Mouse (Mus musculus): ENCODE results near the gene Olfr486. TPM values are rescaled to one million over a fixed set of nuclear protein-coding genes. Genes with fewer than 3 reads are reported as not detected.
"Not testable (repeated sequence)": the region's sequence is repeated elsewhere in the genome, so short reads cannot be mapped to it uniquely, and the experiment has no call there.

The Olfr486 gene
- not detected in 2 replicates for polyA plus RNA-seq (2016; fragmentation: Nextera tagmentation; extraction: Ambion mirVana)

DNA sequence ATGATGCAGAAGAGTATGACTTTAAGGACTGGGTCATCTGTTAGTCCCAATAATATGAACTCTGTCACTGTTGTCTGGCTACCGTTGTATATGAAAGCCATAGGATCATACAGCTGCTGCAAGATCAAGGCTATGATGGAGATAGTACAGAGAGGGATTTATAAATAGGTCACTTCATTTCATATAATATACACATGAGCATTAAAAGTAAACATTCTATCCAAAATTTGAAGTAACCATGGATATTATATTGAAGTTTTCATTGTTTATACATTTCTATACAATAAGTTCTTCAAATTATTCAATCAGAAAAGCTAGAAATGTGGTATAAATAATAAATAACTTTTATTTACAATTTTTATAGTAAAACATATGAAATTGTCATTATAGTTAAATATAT, at the start of gene Olfr486:
TSS of gene Olfr486 (minus strand) at position 101 of the 400 bp plus-strand sequence.
- DNase-seq (ENCODE audit: low spot score); H3K9me3 ChIP-seq; H3K36me3 ChIP-seq; H3K27me3 ChIP-seq (ENCODE audit: insufficient read depth, poor library complexity, severe bottlenecking); H3K27ac ChIP-seq; H3K4me1 ChIP-seq (replicated peaks); H3K4me3 ChIP-seq: not testable (repeated sequence)
- WGBS, result 88% methylated on average over 1 of the region's 1 CpGs

DNA sequence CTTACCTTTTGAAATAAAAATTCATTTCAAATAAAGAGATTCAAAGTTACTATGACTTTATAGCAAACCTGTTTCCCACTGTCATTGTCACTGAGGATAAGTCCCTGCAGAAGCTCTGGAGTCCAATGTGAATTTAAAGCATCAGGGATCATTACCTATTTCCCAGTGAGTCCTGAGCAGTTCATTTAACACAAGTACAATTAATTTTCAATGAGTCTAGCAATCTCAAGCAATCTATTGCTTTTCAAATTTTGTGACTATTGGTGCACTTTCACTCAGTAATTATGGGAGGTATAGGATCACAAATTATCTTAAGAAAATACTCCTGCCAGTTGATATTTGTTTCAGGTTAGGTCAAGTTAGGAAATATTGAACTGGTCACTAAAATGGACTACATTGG, 42.0 kb upstream of the Olfr486 start, which contains the start of gene Olfr487:
TSS of gene Olfr487 (minus strand) at position 101 of the 400 bp plus-strand sequence.
- not testable (repeated sequence) for H3K27ac ChIP-seq; DNase-seq (ENCODE audit: low spot score); H3K9me3 ChIP-seq; H3K4me3 ChIP-seq; H3K36me3 ChIP-seq; H3K4me1 ChIP-seq (replicated peaks); H3K27me3 ChIP-seq (ENCODE audit: insufficient read depth, poor library complexity, severe bottlenecking)

DNA sequence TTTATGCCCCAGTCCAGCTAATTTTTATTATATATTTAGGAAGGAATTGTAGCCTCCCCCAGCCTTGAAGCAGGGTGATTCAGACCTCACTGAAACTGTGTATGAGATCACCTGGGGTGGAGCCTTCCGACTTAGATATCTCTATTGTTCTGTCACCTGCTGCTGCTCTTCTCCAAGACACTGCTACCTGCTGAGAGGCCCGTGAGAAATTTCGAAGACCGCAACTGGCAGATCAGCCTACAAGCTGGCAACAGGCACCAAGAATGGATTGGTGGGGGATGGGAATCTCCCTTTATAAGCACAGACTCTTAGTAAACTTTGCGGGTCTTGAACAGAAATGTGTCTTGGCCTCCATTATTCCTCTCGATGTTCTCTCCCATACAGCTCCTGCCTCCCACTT, 24.4 kb upstream of the Olfr486 start:
- Histone ChIP-seq H3K27ac (no peak overlapping the region), H3K4me1 (replicated peaks) (no peaks in the 10 kb centered on the region), H3K36me3 (no peaks in the 10 kb centered on the region), H3K9me3 (no peaks in the 10 kb centered on the region), H3K4me3 (no peak overlapping the region), H3K27me3 (ENCODE audit: insufficient read depth, poor library complexity, severe bottlenecking) (no peaks in the 10 kb centered on the region)
- WGBS, result 50% methylated on average over 6 of the region's 6 CpGs
- DNase-seq (ENCODE audit: low spot score), result no peak

DNA sequence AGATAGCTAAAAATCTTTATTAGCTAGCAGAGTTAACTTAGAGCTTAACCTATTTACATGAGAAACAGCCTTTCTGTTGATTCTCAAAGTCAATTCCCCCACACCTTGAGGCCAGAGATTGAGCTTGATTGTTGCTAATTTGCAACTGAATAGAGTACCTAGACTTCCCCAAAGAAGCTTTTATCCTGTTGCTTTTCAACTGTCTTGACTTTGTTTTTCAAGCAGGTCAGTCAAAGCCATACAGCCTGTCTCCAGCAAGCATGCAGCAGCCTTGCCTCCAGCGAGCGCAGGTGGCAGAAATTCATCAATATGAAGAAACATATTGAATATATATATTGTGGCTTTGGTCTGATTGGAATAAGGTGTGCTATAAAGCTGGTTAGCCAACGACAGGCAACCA, 23.8 kb upstream of the Olfr486 start:
- not testable (repeated sequence) for H3K27me3 ChIP-seq (ENCODE audit: insufficient read depth, poor library complexity, severe bottlenecking); H3K4me3 ChIP-seq; DNase-seq (ENCODE audit: low spot score); H3K9me3 ChIP-seq; H3K4me1 ChIP-seq (replicated peaks); H3K27ac ChIP-seq; H3K36me3 ChIP-seq
- 60% methylated on average over 3 of the region's 3 CpGs for WGBS

DNA sequence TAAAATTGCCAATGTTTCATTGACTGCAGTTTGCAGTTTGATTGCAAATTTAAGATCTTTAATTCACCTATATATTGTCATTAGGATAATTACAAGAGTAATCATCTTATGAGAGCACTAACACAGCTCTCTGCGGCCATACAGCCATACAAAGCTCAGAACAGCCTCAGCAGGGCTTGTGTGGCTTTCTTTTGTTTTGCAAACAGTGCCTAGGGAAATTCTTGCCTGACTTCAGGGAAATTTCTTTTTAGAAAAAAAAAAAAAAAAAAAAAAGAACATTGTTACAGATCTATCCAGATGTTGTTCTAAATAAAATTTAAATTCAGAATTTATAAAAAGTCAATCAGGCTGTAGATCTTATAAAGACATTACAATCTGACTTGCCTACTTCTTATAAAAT, 20.2 kb upstream of the Olfr486 start:
- H3K4me3 ChIP-seq; H3K27me3 ChIP-seq (ENCODE audit: insufficient read depth, poor library complexity, severe bottlenecking); DNase-seq (ENCODE audit: low spot score); H3K36me3 ChIP-seq; H3K27ac ChIP-seq; H3K4me1 ChIP-seq (replicated peaks); H3K9me3 ChIP-seq: not testable (repeated sequence)
- 39% methylated on average over 1 of the region's 1 CpGs for WGBS

DNA sequence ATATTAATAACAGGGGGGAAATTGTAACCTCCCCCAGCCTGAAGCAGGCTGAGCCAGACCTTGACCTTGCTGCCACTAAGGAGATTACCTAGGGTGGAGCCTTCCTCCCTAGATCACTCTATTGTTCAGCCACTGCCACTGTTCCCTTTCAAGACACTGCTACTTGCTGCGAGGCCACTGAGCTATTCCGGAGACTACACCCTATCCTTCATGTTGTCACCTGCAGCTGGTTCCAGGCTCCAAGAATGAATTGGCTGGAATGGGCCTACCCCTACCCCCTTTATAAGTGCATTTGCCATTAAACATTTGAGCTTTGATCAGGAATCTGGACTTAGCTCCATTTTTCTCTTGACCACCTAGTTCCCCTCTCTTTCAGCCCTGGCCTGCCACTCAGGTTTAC, 18.7 kb upstream of the Olfr486 start:
- not testable (repeated sequence) for H3K4me1 ChIP-seq (replicated peaks); DNase-seq (ENCODE audit: low spot score); H3K4me3 ChIP-seq; H3K9me3 ChIP-seq; H3K36me3 ChIP-seq; H3K27me3 ChIP-seq (ENCODE audit: insufficient read depth, poor library complexity, severe bottlenecking); H3K27ac ChIP-seq
- WGBS, result 53% methylated on average over 2 of the region's 2 CpGs

DNA sequence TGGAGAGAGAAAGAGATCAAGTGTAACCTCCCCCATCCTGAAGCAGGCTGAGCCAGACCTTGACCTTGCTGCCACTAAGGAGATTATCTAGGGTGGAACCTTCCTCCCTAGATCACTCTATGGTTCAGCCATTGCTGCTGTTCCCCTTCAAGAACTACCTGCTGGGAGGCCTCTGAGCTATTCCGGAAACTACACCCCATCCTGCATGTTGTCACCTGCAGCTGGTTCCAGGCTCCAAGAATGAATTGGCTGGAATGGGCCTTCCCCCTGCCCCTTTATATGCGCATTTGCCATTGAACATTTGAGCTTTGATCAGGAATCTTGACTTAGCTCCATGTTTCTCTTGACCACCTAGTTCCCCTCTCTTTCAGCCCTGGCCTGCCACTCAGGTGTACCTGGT, 12.7 kb upstream of the Olfr486 start:
- not testable (repeated sequence) for H3K4me1 ChIP-seq (replicated peaks); H3K27ac ChIP-seq; DNase-seq (ENCODE audit: low spot score); H3K36me3 ChIP-seq; H3K4me3 ChIP-seq; H3K9me3 ChIP-seq; H3K27me3 ChIP-seq (ENCODE audit: insufficient read depth, poor library complexity, severe bottlenecking)
- WGBS, result 91% methylated on average over 2 of the region's 2 CpGs

DNA sequence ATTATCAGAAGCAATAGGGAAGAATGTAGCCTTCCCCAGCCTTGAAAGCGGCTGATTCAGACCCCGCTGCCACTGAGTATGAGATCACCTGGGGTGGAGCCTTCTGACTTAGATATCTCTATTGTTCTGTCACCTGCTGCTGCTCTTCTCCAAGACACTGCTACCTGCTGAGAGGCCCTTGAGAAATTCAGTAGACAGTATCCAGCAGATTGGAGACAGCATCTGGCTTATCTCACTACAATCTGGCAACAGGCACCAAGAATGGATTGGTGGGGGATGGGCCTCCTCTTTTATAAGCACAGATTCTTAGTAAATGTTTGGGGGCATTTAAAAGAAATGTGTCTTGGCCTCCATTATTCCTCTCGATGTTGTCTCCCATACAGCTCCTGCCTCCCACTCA, 11.9 kb upstream of the Olfr486 start:
- not testable (repeated sequence) for H3K4me1 ChIP-seq (replicated peaks); DNase-seq (ENCODE audit: low spot score); H3K27me3 ChIP-seq (ENCODE audit: insufficient read depth, poor library complexity, severe bottlenecking); H3K36me3 ChIP-seq; H3K4me3 ChIP-seq; H3K27ac ChIP-seq; H3K9me3 ChIP-seq
- 76% methylated on average over 3 of the region's 3 CpGs for WGBS

DNA sequence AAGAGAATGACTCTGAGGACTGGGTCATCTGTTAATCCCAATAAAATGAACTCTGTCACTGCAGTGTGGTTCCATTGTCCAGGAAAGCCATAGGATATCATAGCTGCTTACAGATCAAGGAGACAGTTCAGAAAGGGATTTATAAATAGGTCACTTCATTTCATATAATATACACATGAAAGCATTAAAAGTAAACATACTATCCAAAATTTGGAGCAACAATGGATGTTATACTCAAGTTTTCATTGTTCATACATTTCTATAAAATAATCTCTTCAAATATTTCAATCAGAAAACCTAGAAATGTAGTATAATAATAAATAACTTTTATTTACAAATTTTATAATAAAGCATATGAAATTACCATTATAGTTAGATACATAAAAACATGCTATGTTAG, 12.8 kb downstream of the Olfr486 start, which contains the start of gene Olfr485:
TSS of gene Olfr485 (minus strand) at position 101 of the 400 bp plus-strand sequence.
- Histone ChIP-seq H3K4me1 (replicated peaks) (no peaks in the 10 kb centered on the region), H3K9me3 (no peaks in the 10 kb centered on the region), H3K27ac (no peak within 1 kb of the TSS), H3K36me3 (no peaks in the 10 kb centered on the region), H3K27me3 (ENCODE audit: insufficient read depth, poor library complexity, severe bottlenecking) (no peaks in the 10 kb centered on the region), H3K4me3 (no peak within 1 kb of the TSS)
- no peak for DNase-seq (ENCODE audit: low spot score)

DNA sequence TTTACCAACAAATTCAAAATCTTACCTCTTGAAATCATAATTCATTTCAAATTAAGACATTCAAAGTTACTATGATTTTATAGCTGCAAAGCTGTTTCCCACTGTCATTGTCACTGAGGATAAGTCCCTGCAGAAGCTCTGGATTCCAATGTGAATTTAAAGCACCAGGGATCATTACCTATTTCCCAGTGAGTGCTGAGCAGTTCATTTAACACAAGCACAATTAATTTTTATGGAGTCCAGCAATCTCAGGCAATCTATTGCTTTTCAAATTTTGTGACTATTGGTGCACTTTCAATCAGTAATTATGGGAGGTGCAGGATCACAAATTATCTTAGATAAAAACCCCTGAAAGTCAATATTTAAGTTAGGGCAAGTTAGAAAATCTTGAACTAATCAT, 45.2 kb downstream of the Olfr486 start, which contains the start of gene Olfr484:
TSS of gene Olfr484 (minus strand) at position 101 of the 400 bp plus-strand sequence.
- Histone ChIP-seq H3K4me3 (no peak within 1 kb of the TSS), H3K36me3 (no peaks in the 10 kb centered on the region), H3K4me1 (replicated peaks) (no peaks in the 10 kb centered on the region), H3K27ac (no peak within 1 kb of the TSS), H3K27me3 (ENCODE audit: insufficient read depth, poor library complexity, severe bottlenecking) (no peaks in the 10 kb centered on the region), H3K9me3 (no peaks in the 10 kb centered on the region)
- DNase-seq (ENCODE audit: low spot score), result no peak

Other genes with a start within 250 kb of the Olfr486 start
- not detected in 2 replicates for gene Olfr473, start 242.3 kb downstream of the Olfr486 start, polyA plus RNA-seq (2016; fragmentation: Nextera tagmentation; extraction: Ambion mirVana)
- gene Olfr474, start 218.1 kb downstream of the Olfr486 start, polyA plus RNA-seq (2016; fragmentation: Nextera tagmentation; extraction: Ambion mirVana), result not detected in 2 replicates
- not detected in 2 replicates for gene Olfr476, start 207.9 kb downstream of the Olfr486 start, polyA plus RNA-seq (2016; fragmentation: Nextera tagmentation; extraction: Ambion mirVana)
- gene Olfr477, start 186.0 kb downstream of the Olfr486 start, polyA plus RNA-seq (2016; fragmentation: Nextera tagmentation; extraction: Ambion mirVana), result not detected in 2 replicates
- gene Olfr478, start 138.8 kb downstream of the Olfr486 start, polyA plus RNA-seq (2016; fragmentation: Nextera tagmentation; extraction: Ambion mirVana), result not detected in 2 replicates
- not detected in 2 replicates for gene Olfr479, start 122.0 kb downstream of the Olfr486 start, polyA plus RNA-seq (2016; fragmentation: Nextera tagmentation; extraction: Ambion mirVana)
- not detected in 2 replicates for gene Olfr480, start 105.4 kb downstream of the Olfr486 start, polyA plus RNA-seq (2016; fragmentation: Nextera tagmentation; extraction: Ambion mirVana)
- not detected in 2 replicates for gene Olfr481, start 92.9 kb downstream of the Olfr486 start, polyA plus RNA-seq (2016; fragmentation: Nextera tagmentation; extraction: Ambion mirVana)
- 0.07 and 0.12 TPM in 2 replicates for gene Olfr482, start 75.2 kb downstream of the Olfr486 start, polyA plus RNA-seq (2016; fragmentation: Nextera tagmentation; extraction: Ambion mirVana)
- gene Olfr483, start 71.9 kb downstream of the Olfr486 start, polyA plus RNA-seq (2016; fragmentation: Nextera tagmentation; extraction: Ambion mirVana), result not detected in 2 replicates
- not detected in 2 replicates for gene Olfr484, start 45.3 kb downstream of the Olfr486 start, polyA plus RNA-seq (2016; fragmentation: Nextera tagmentation; extraction: Ambion mirVana)
- gene Olfr485, start 12.9 kb downstream of the Olfr486 start, polyA plus RNA-seq (2016; fragmentation: Nextera tagmentation; extraction: Ambion mirVana), result not detected in 2 replicates
- gene Olfr487, start 41.9 kb upstream of the Olfr486 start, polyA plus RNA-seq (2016; fragmentation: Nextera tagmentation; extraction: Ambion mirVana), result not detected in 2 replicates
- not detected in 2 replicates for gene Olfr488, start 85.6 kb upstream of the Olfr486 start, polyA plus RNA-seq (2016; fragmentation: Nextera tagmentation; extraction: Ambion mirVana)
- gene Olfr490, start 116.2 kb upstream of the Olfr486 start, polyA plus RNA-seq (2016; fragmentation: Nextera tagmentation; extraction: Ambion mirVana), result not detected in 2 replicates
- gene Olfr491, start 140.7 kb upstream of the Olfr486 start, polyA plus RNA-seq (2016; fragmentation: Nextera tagmentation; extraction: Ambion mirVana), result not detected in 2 replicates
- not detected in 2 replicates for gene Olfr492, start 150.9 kb upstream of the Olfr486 start, polyA plus RNA-seq (2016; fragmentation: Nextera tagmentation; extraction: Ambion mirVana)
- gene Olfr493, start 174.2 kb upstream of the Olfr486 start, polyA plus RNA-seq (2016; fragmentation: Nextera tagmentation; extraction: Ambion mirVana), result not detected in 2 replicates
- gene Olfr494, start 192.6 kb upstream of the Olfr486 start, polyA plus RNA-seq (2016; fragmentation: Nextera tagmentation; extraction: Ambion mirVana), result not detected in 2 replicates
- not detected in 2 replicates for gene Olfr495, start 220.4 kb upstream of the Olfr486 start, polyA plus RNA-seq (2016; fragmentation: Nextera tagmentation; extraction: Ambion mirVana)
- gene Olfr497, start 247.7 kb upstream of the Olfr486 start, polyA plus RNA-seq (2016; fragmentation: Nextera tagmentation; extraction: Ambion mirVana), result not detected in 2 replicates